Comparison of ENCODE assay signal across 11 mouse cellular contexts in the genomic region with DNA sequence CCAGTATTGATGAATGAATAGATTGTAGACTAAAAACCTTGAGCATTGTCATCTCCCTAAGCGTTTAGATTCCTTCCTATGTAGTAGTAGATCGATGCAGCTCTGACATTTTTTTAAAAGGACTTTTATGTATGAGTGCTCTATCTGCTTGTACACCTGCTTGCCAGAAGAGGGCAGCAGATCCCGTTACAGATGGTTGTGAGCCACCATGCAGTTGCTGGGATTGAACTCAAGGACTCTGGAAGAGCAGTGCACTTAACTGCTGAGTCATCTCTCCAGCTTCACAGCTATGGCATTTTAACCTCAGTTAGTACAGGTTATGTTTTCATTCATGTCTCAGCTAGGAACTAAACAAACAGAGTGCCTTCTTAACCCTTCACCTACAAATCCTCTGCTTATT. TPM values are rescaled to one million over a fixed set of nuclear protein-coding genes. Genes with fewer than 3 reads are reported as not detected.
DNase-seq lines count a peak whose midpoint lies in the region; TF ChIP-seq lines count a peak whose summit lies in the region.
"Had no signal": no experiment of that assay in that cellular context is flagged by ENCODE, and none has a peak within 500 bp of the region (broad histone marks: within the 10 kb centered on the region; RNA-seq: fewer than 3 reads in every experiment).

No protein-coding gene starts in this region.

- H3K9ac ChIP-seq in ES-E14 (ENCODE audit: insufficient read depth, low read depth, low read length, poor library complexity, severe bottlenecking): no peak overlapping the region

- no peaks in the 10 kb centered on the region for H3K9me3 ChIP-seq in ES-E14 (ENCODE audit: control insufficient read depth, insufficient read depth, low read depth, low read length)
- no peaks in the 10 kb centered on the region for H3K9me3 ChIP-seq in limb, embryonic 10.5 days (replicated peaks)

- in situ Hi-C loops in ES-E14 (cut with MboI; ENCODE audit: low sequenced_read_pairs in 2 of 2, unreplicated experiment in 2 of 2): no loop called here

- H3K27me3 ChIP-seq in limb, embryonic 10.5 days (ENCODE audit: low read depth, poor library complexity, severe bottlenecking): 0 out of 2 replicates have a peak, but pooled peaks cover 3% of the 10 kb centered on the region

- no peak overlapping the region for H3K27ac ChIP-seq in ES-E14 (ENCODE audit: insufficient read depth, low read depth, low read length, poor library complexity, severe bottlenecking)
- no peak overlapping the region for H3K27ac ChIP-seq in limb, embryonic 10.5 days

- WGBS in limb, embryonic 10.5 days: 55% methylated on average over 3 of the region's 3 CpGs

- DNase-seq in adrenal gland, adult (ENCODE audit: inconsistent age in 2 of 2, low spot score in 1 of 2): peak; percentile 10 to 62
- DNase-seq in adrenal gland, postnatal 4 days (ENCODE audit: low spot score in 2 of 2): no peak
- peak; percentile 18 to 21 for DNase-seq in layer of hippocampus, postnatal 10 days (ENCODE audit: low spot score in 2 of 2)
- DNase-seq in layer of hippocampus, postnatal 36 days: no peak
- peak; percentile 36 for DNase-seq in ES-E14 (ENCODE audit: low read depth, low spot score)
- peak; percentile 5 for DNase-seq in cerebellum, adult 9-10 months
- DNase-seq in limb, embryonic 10.5 days (ENCODE audit: low spot score): peak; percentile 29
- peak; percentile 5 for DNase-seq in thymus, postnatal 25 days

- no peak overlapping the region for H3K4me3 ChIP-seq in ES-E14 (ENCODE audit: insufficient read depth in 1 of 2, low read depth in 1 of 2, low read length in 2 of 2, poor library complexity in 1 of 2, severe bottlenecking in 1 of 2)
- H3K4me3 ChIP-seq in limb, embryonic 10.5 days: no peak overlapping the region

- H3K36me3 ChIP-seq in ES-E14 (ENCODE audit: control insufficient read depth, insufficient read depth, low read length, poor library complexity, severe bottlenecking): no peaks in the 10 kb centered on the region; the same call in 1 of the 2 replicates
- H3K36me3 ChIP-seq in limb, embryonic 10.5 days: no peaks in the 10 kb centered on the region; the same call in 1 of the 2 replicates

- peaks cover 0 to 2% of the 10 kb centered on the region in 2 experiments; a peak in 1 of 4 replicates for H3K4me1 ChIP-seq in ES-E14 (ENCODE audit: control insufficient read depth in 2 of 2, insufficient read depth in 2 of 2, low read length in 2 of 2, poor library complexity in 1 of 2)
- H3K4me1 ChIP-seq in limb, embryonic 10.5 days: no peaks in the 10 kb centered on the region

TF ChIP-seq in ES-E14, 5 proteins besides CTCF, POLR2A, EP300 and RAD21:
- TF ChIP-seq ZC3H11A (IDR thresholded peaks at IDR 0.05; ENCODE audit: borderline replicate concordance, low read depth, low read length) (0 out of 2 replicates have a peak, but pooled peaks have one; percentile 11), HCFC1 (IDR thresholded peaks at IDR 0.05; ENCODE audit: borderline replicate concordance, insufficient read depth, low read length) (no peak), ZNF384 (IDR thresholded peaks at IDR 0.05; ENCODE audit: low read depth, low read length) (no peak), MAFK (IDR thresholded peaks at IDR 0.05; ENCODE audit: insufficient read depth, low read depth, low read length) (peak; percentile 95)

RNA-seq across cellular contexts. Expression of a gene that starts 15.5 kb away (rescaled TPM):
- total RNA-seq in adrenal gland, postnatal 4 days (2021): 10 to 100 TPM; 11.8 to 12.5 TPM
- total RNA-seq in layer of hippocampus, postnatal 10 days (2021): 100 to 1,000 TPM; 103 to 112 TPM
- total RNA-seq in layer of hippocampus, postnatal 36 days (2021): 100 to 1,000 TPM in 1 of 2 experiments, 10 to 100 TPM in 1; 83.3 to 105 TPM
- total RNA-seq in ES-E14 (2012; rRNA removed): 12.3 and 24.7 TPM in 2 replicates
- polyA plus RNA-seq in limb, embryonic 10.5 days (2016; fragmentation: Nextera tagmentation; extraction: Ambion mirVana): 5.2 and 5.7 TPM in 2 replicates

RNA-seq across cellular contexts. Expression of a gene that starts 36.7 kb away (rescaled TPM):
- not detected for total RNA-seq in adrenal gland, postnatal 4 days (2021)
- under 1 TPM; 0.47 to 0.75 TPM for total RNA-seq in layer of hippocampus, postnatal 10 days (2021)
- under 1 TPM; 0.30 to 0.55 TPM for total RNA-seq in layer of hippocampus, postnatal 36 days (2021)
- total RNA-seq in ES-E14 (2012; rRNA removed): 0.95 and 1.2 TPM in 2 replicates
- 0.05 TPM in 1 of 2 replicates, not detected in the other for polyA plus RNA-seq in limb, embryonic 10.5 days (2016; fragmentation: Nextera tagmentation; extraction: Ambion mirVana)
- total RNA-seq: heart, adult 18-20 months had no signal
- polyA plus RNA-seq: C2C12; testis, adult 2 months had no signal

Comparison
In these comparisons a context has a peak if more than half of its experiments do, and no peak if none do; other contexts are left out.
1. DNase-seq: peak in adrenal gland, adult (2 of 2), layer of hippocampus, postnatal 10 days (2 of 2), ES-E14 (single experiment), cerebellum, adult 9-10 months (single experiment), limb, embryonic 10.5 days (single experiment) and thymus, postnatal 25 days (single experiment); none in adrenal gland, postnatal 4 days (0 of 2) and layer of hippocampus, postnatal 36 days (0 of 2).